Mouse (Mus musculus): ENCODE data around the gene Ireb2. TPM values are rescaled to one million over a fixed set of nuclear protein-coding genes. Genes with fewer than 3 reads are reported as not detected.
A peak's percentile ranks its signal among the peaks of the same experiment; 100 is the strongest.
"Not testable (repeated sequence)": the region's sequence is repeated elsewhere in the genome, so short reads cannot be mapped to it uniquely, and the experiment has no call there.

Gene Ireb2
- polyA plus RNA-seq (2015; fragmentation: Nextera tagmentation; extraction: Ambion mirVana) = 35.1 and 35.8 TPM in 2 replicates

DNA sequence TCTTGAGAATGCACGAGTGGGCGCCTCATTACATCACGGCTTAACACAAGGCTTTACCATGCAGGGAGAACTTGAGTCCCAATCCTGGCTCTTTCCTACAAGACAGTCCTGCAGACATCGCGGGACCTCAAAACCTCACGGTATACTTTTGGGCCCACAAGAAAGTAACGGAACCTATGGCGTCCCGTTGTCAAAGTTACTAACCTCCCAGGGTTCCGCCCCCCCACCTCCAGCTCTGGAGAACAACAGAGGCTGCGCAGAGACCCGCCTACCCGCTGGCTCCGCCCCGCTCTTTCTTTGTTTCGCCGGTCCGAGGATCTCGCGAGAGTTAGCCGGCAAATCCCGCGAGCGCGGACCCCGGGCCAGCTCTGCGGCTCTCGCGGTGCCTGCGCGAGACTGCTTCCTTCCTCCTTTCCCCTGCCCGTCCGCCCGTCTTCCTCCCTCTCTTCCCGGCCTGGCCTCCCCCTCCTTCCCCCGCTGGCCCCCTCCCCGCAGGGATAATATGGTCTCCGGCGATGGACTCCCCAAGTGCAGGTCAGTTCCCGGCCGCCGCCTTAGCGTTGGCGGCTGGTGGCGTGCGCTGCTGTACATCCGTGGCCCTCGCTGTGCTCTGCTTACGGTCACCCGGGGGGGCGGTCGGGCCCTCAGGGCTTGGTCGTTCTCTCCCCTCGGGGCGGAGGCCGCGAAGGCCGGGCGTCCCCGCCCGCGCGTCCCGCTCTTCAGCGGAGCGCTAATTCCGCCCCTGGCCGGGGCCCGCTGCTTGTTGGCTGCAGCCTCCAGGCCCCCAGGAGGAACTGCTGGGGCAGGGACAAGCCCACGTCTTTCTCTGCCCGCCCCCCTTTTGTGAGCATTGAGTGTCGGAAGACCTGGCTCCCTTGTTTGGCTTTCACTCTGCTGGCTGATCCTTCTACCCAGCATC, at the start of gene Ireb2:
Ireb2 (plus strand) TSS at position 427 of the 919 bp plus-strand sequence.
- no peaks in the 10 kb centered on the region for H3K27me3 ChIP-seq

DNA sequence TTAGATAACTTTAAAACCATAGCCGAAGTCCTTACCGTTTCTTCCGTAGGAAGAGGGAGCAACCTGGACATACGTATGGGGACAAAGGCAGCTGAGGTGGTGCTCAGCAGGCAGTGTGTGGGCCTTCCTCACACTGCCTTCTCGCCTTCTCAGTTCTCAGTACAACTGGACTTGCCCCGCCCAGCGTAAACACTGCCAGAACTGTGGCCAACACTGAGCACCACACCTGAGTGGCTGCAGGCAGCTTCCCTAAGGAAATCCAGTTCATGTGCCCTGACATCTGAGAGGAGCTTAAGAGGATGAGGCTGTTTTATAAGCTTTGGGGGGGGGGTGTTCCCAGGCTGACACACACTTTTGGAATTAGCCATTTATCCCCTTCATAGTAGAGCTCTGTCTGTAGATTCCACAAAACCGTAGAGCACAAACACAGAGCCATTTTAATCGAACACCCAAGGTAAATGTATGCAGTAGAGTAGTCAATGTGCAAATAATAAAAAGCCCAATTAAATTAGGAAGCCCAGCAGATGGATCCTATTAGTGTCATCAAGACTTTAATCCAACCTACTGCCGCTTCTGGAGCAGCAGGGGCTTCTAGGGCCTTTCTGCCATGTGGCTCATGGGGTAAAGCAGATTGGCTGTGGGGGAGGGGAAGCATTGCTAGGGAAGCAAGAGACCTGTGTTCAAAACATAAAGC, 46.9 kb upstream of the Ireb2 start:
- Histone ChIP-seq H3K4me2 (no peak overlapping the region), H3K9me3 (no peaks in the 10 kb centered on the region), H3K4me3 (no peak overlapping the region), H3K27ac (replicated peaks) (no peak overlapping the region), H3K9ac (no peak overlapping the region), H3K36me3 (no peaks in the 10 kb centered on the region), H3K4me1 (replicated peaks) (no peaks in the 10 kb centered on the region), H3K27me3 (no peaks in the 10 kb centered on the region)
- ATAC-seq (ENCODE audit: low FRiP score, low read depth) = no peak
- WGBS = 79% methylated on average over 10 of the region's 10 CpGs

More for the DNA sequence above, at the start of gene Ireb2:
- under 1% methylated on average over 70 of the region's 72 CpGs for whole genome bisulfite sequencing
- Histone ChIP-seq H3K4me1 (replicated peaks) (peaks cover 43% of the 10 kb centered on the region), H3K27ac (replicated peaks) (peak within 1 kb of the TSS; percentile 98), H3K4me3 (peak within 1 kb of the TSS; percentile 100), H3K9ac (peak within 1 kb of the TSS; percentile 100), H3K36me3 (peaks cover 21% of the 10 kb centered on the region), H3K9me3 (no peaks in the 10 kb centered on the region), H3K4me2 (peak within 1 kb of the TSS; percentile 60)
- ATAC-seq (ENCODE audit: low FRiP score, low read depth) = peak; percentile 99

GRCm38 (mm10) chr9:54821442-54822100, 42.0 kb upstream of the Ireb2 start:
- H3K27ac ChIP-seq (replicated peaks) = no peak overlapping the region
- no peak overlapping the region for H3K4me3 ChIP-seq
- WGBS = 53% methylated on average over 5 of the region's 5 CpGs
- ATAC-seq (ENCODE audit: low FRiP score, low read depth) = peak; percentile 82; the same call in 1 of the 2 replicates
- H3K27me3 ChIP-seq = no peaks in the 10 kb centered on the region
- no peaks in the 10 kb centered on the region for H3K4me1 ChIP-seq (replicated peaks)
- H3K36me3 ChIP-seq = no peaks in the 10 kb centered on the region
- no peak overlapping the region for H3K9ac ChIP-seq
- no peak overlapping the region for H3K4me2 ChIP-seq
- no peaks in the 10 kb centered on the region for H3K9me3 ChIP-seq

DNA sequence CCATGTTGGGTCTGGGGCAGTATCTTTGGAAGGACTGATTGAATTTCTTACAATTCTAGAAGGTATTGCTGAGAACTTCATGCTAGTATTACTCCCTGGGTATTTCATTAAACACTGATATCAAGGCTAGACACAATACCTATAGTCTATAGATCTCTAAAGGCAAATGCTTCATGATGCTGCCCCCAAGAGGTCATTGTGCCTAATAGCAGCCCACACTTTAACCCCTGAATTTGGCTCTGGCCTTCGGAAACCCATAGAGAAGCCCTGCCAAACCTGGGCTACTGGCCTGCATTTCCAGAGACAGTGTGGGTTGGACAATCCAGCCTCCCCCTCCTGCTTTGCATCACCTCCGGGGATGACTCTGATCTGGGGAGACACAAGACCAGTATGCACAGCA, 33.8 kb upstream of the Ireb2 start:
- Histone ChIP-seq H3K4me3 (no peak overlapping the region), H3K27ac (replicated peaks) (no peak overlapping the region), H3K9ac (no peak overlapping the region), H3K4me2 (no peak overlapping the region), H3K27me3 (no peaks in the 10 kb centered on the region), H3K9me3 (no peaks in the 10 kb centered on the region), H3K4me1 (replicated peaks) (no peaks in the 10 kb centered on the region), H3K36me3 (no peaks in the 10 kb centered on the region)
- ATAC-seq (ENCODE audit: low FRiP score, low read depth) = no peak
- WGBS = 40% methylated on average over 2 of the region's 2 CpGs

- H3K9ac ChIP-seq = no peak overlapping the region
- 48% methylated on average over 3 of the region's 3 CpGs for WGBS
- H3K27me3 ChIP-seq = no peaks in the 10 kb centered on the region
- H3K9me3 ChIP-seq = no peaks in the 10 kb centered on the region
- ATAC-seq (ENCODE audit: low FRiP score, low read depth) = no peak
- H3K4me3 ChIP-seq = no peak overlapping the region
- no peak overlapping the region for H3K4me2 ChIP-seq
- H3K4me1 ChIP-seq (replicated peaks) = no peaks in the 10 kb centered on the region
- H3K36me3 ChIP-seq = no peaks in the 10 kb centered on the region
- H3K27ac ChIP-seq (replicated peaks) = no peak overlapping the region
Observed at GRCm38 (mm10) chr9:54830624-54831023, 33.0 kb upstream of the Ireb2 start.

DNA sequence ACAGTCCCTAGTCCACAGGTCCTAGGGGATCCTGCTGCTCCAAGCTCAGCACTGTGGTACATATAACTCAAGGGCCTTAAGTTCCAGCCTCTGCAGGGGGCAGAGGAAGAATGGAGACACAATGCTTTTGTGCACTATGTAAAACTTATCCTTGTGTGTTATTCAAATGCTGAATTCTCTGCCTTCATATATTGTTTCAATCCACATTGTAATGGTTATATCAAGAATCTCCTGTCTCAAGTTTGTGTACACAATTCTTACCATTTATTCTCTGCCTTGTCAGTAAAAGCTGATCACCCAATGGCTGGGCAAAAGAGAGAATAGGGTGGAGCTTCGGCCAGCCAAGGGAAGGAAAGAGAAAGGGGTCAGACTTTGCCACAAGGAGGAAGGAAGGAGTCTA, 29.8 kb upstream of the Ireb2 start:
- Histone ChIP-seq H3K36me3 (no peaks in the 10 kb centered on the region), H3K4me3 (no peak overlapping the region), H3K9ac (no peak overlapping the region), H3K4me1 (replicated peaks) (no peaks in the 10 kb centered on the region), H3K9me3 (no peaks in the 10 kb centered on the region), H3K4me2 (no peak overlapping the region), H3K27ac (replicated peaks) (no peak overlapping the region), H3K27me3 (no peaks in the 10 kb centered on the region; the same call in 1 of the 2 replicates)
- WGBS = 86% methylated on average over 1 of the region's 1 CpGs
- ATAC-seq (ENCODE audit: low FRiP score, low read depth) = no peak

GRCm38 (mm10) chr9:54835951-54836717, 27.5 kb upstream of the Ireb2 start:
- H3K27ac ChIP-seq (replicated peaks); ATAC-seq (ENCODE audit: low FRiP score, low read depth); H3K27me3 ChIP-seq; H3K36me3 ChIP-seq; H3K4me3 ChIP-seq; H3K4me2 ChIP-seq; H3K9me3 ChIP-seq; H3K4me1 ChIP-seq (replicated peaks); H3K9ac ChIP-seq: not testable (repeated sequence)
- 86% methylated on average over 6 of the region's 6 CpGs for WGBS

DNA sequence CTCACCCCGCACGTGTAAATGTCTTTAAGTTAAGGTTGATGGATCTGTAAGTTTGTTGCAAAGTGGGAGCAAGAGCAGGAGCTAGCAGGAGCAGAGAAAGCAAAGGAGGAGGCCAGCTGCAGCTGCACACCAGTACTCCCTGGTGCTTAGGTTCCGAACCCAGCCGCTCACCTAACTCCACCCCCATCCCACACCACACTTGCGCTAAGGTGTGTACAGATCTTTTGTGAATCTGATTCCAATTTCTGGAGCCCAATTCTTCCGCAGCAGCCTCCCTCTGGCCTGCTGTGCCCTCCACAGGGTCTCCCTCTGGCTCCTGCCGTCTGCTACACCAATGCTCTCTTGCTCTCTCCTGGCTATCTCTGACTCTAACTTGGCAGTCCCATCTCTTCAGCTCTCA, 25.8 kb upstream of the Ireb2 start:
- Histone ChIP-seq H3K9me3 (no peaks in the 10 kb centered on the region), H3K36me3 (no peaks in the 10 kb centered on the region), H3K4me1 (replicated peaks) (no peaks in the 10 kb centered on the region), H3K9ac (no peak overlapping the region), H3K4me3 (no peak overlapping the region), H3K4me2 (no peak overlapping the region), H3K27ac (replicated peaks) (no peak overlapping the region), H3K27me3 (no peaks in the 10 kb centered on the region; the same call in 1 of the 2 replicates)
- 55% methylated on average over 7 of the region's 7 CpGs for WGBS
- ATAC-seq (ENCODE audit: low FRiP score, low read depth) = no peak

DNA sequence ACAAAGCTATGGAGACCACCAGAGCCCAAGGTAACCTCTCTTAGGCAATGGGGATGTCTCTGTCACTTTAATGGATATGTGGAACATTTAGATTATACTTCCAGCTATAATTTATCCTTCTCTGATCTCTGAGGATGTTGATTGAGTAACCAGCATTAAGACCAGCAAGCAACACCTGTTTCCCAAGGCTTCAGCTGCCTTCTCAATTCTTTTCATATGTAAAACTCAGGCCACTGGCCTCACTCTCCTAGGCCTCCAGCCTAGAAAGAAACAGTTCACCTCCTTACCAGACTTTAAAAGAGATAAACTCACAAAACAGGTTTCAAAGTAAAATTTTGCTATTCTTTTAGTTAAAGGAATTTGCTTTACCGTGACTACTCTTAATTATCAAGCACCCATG, 23.4 kb upstream of the Ireb2 start:
- no peak for ATAC-seq (ENCODE audit: low FRiP score, low read depth)
- no peaks in the 10 kb centered on the region for H3K36me3 ChIP-seq

DNA sequence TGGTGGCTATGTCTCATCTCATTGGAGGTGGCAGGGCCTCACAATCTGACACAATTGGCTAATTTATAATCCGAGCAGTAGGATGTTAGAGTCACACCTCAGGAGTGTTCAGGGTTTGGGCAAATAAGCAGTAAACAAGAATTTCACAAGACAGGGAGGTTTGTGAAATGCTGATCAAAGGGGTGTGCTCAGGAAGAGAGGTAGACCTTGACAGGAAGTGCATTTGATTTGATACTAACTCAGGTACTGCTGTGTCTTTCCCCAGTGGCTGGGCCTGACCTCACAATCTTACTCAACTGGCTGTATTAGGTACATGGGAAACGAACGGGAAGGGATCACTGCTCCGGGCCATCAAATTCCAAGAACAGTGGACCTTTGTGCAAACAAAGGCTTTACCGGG, 21.3 kb upstream of the Ireb2 start:
- H3K4me2 ChIP-seq = no peak overlapping the region
- no peaks in the 10 kb centered on the region for H3K4me1 ChIP-seq (replicated peaks)
- 86% methylated on average over 5 of the region's 5 CpGs for WGBS
- H3K27ac ChIP-seq (replicated peaks) = no peak overlapping the region
- no peaks in the 10 kb centered on the region for H3K36me3 ChIP-seq
- H3K9me3 ChIP-seq = no peaks in the 10 kb centered on the region
- H3K9ac ChIP-seq = no peak overlapping the region
- H3K27me3 ChIP-seq = no peaks in the 10 kb centered on the region; the same call in 1 of the 2 replicates
- no peak overlapping the region for H3K4me3 ChIP-seq
- no peak for ATAC-seq (ENCODE audit: low FRiP score, low read depth)

More for the DNA sequence above, 23.4 kb upstream of the Ireb2 start:
- WGBS = 84% methylated on average over 1 of the region's 1 CpGs
- Histone ChIP-seq H3K4me2 (no peak overlapping the region), H3K4me3 (no peak overlapping the region), H3K9ac (no peak overlapping the region), H3K9me3 (no peaks in the 10 kb centered on the region), H3K4me1 (replicated peaks) (no peaks in the 10 kb centered on the region), H3K27me3 (no peaks in the 10 kb centered on the region; the same call in 1 of the 2 replicates), H3K27ac (replicated peaks) (no peak overlapping the region)

DNA sequence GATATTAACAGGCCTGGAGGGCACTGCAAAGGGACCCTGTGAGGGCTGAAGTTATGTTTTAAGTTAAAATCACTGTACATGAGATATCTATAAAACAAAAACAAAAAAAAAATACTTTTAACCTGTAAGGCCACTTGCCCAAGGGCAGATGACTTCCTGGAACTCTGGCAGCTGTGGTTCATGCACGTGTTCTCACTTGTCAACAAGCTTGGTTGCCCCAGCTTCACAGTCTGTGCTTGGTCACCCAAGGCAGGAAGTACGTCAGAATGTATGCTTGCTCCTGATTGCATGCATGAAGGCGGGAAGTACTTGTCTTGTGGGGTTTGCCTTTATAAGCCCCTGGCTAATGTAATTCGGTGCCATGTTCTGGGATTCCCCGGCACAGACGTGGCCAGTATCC, 19.7 kb upstream of the Ireb2 start:
- no peak overlapping the region for H3K27ac ChIP-seq (replicated peaks)
- no peaks in the 10 kb centered on the region for H3K27me3 ChIP-seq
- no peak overlapping the region for H3K4me3 ChIP-seq
- ATAC-seq (ENCODE audit: low FRiP score, low read depth) = no peak
- no peak overlapping the region for H3K4me2 ChIP-seq
- H3K4me1 ChIP-seq (replicated peaks) = no peaks in the 10 kb centered on the region
- H3K9ac ChIP-seq = no peak overlapping the region
- WGBS = 78% methylated on average over 6 of the region's 6 CpGs
- no peaks in the 10 kb centered on the region for H3K9me3 ChIP-seq
- H3K36me3 ChIP-seq = no peaks in the 10 kb centered on the region

Measured in hindbrain, embryonic 15.5 days (tissue).